Mouse (Mus musculus) cerebellum, adult 2 months (tissue): Measurements from ENCODE around the gene Mctp1. TPM values are rescaled to one million over a fixed set of nuclear protein-coding genes. Genes with fewer than 3 reads are reported as not detected.

ENCODE experiments used
- DNase-seq, 2 experiments: peaks; one replicate each; pipeline ENCODE4 v3.0.0; 2021
- H3K27ac ChIP-seq: fragments of 200-500 bp; 2 replicates; pipeline ENCODE4 v1.5.1; 2012; ENCODE audit warnings: low read length, control low read depth, inconsistent platforms; ENCODE audit not compliant: insufficient read depth
- H3K27me3 ChIP-seq: fragments of 200-500 bp; 2 replicates; pipeline ENCODE4 v1.6.1; 2012; ENCODE audit warnings: inconsistent platforms, mild to moderate bottlenecking, low read length, moderate library complexity; ENCODE audit not compliant: control insufficient read depth, insufficient read depth
- H3K4me1 ChIP-seq: fragments of 200-500 bp; 2 replicates; pipeline ENCODE4 v1.6.1; 2011; ENCODE audit warnings: low read length; ENCODE audit not compliant: control insufficient read depth, insufficient read depth
- H3K4me3 ChIP-seq: fragments of 200-500 bp; replicated peaks from 2 replicates; pipeline ENCODE3; 2011; ENCODE audit warnings: mild to moderate bottlenecking, low read depth, low read length, control low read depth; ENCODE audit not compliant: insufficient read depth
- CTCF ChIP-seq: fragments of 200-500 bp; IDR thresholded peaks from 2 replicates; pipeline ENCODE4 v1.5.1; 2011; ENCODE audit warnings: low read depth, mild to moderate bottlenecking, control low read depth, low read length, moderate library complexity, borderline replicate concordance; ENCODE audit not compliant: insufficient read depth
- POLR2A ChIP-seq: fragments of 200-500 bp; IDR thresholded peaks from 2 replicates; pipeline ENCODE4 v1.6.1; 2011; ENCODE audit warnings: low read length, control low read depth, borderline replicate concordance; ENCODE audit not compliant: insufficient read depth
- WGBS: fragments of 180-500 bp; shearing (Covaris S2); methylation state at CpG from one replicate; pipeline ENCODE4 v1.1.7; 2018; 5-methylcytosine and 5-hydroxymethylcytosine counted together
- polyA plus RNA-seq: library from polyadenylated mRNA; depleted of rRNA; stranded (reverse); fragments of >200 nt; gene quantifications from 2 replicates; pipeline ENCODE4 v1.2.3, GENCODE M21; 2012

The Mctp1 gene
- polyA plus RNA-seq, 1 experiment, result 25.8 TPM

GRCm38 (mm10) chr13:76591189-76591588, 206.9 kb downstream of the Mctp1 start:
- Histone ChIP-seq H3K27me3 (no peaks in the 10 kb centered on the region), H3K4me3 (no peak overlapping the region), H3K27ac (no peak overlapping the region), H3K4me1 (no peaks in the 10 kb centered on the region)
- no peak for TF ChIP-seq POLR2A
- no peak for TF ChIP-seq CTCF
- no peak for DNase-seq

GRCm38 (mm10) chr13:76591692-76592091, 207.4 kb downstream of the Mctp1 start:
- TF ChIP-seq POLR2A (no peak), CTCF (no peak)
- WGBS, result 89% methylated on average over 1 of the region's 1 CpGs
- Histone ChIP-seq H3K27me3 (no peaks in the 10 kb centered on the region), H3K4me1 (no peaks in the 10 kb centered on the region), H3K27ac (no peak overlapping the region), H3K4me3 (no peak overlapping the region)
- no peak for DNase-seq

GRCm38 (mm10) chr13:76592908-76593307, 208.6 kb downstream of the Mctp1 start:
- no peaks in the 10 kb centered on the region for H3K27me3 ChIP-seq
- H3K4me1 ChIP-seq, result no peaks in the 10 kb centered on the region
- DNase-seq, result no peak
- 97% methylated on average over 2 of the region's 2 CpGs for WGBS
- TF ChIP-seq POLR2A (no peak), CTCF (no peak)
- H3K27ac ChIP-seq, result no peak overlapping the region
- no peak overlapping the region for H3K4me3 ChIP-seq

- WGBS, result 63% methylated on average over 7 of the region's 7 CpGs
- no peak for TF ChIP-seq POLR2A
- TF ChIP-seq CTCF, result no peak
- H3K4me3 ChIP-seq, result no peak overlapping the region
- no peak for DNase-seq
- H3K27ac ChIP-seq, result no peak overlapping the region
- no peaks in the 10 kb centered on the region for H3K27me3 ChIP-seq
- no peaks in the 10 kb centered on the region for H3K4me1 ChIP-seq
These were observed 212.7 kb downstream of the Mctp1 start for GRCm38 (mm10) chr13:76597005-76597404.

GRCm38 (mm10) chr13:76609425-76609824, 225.1 kb downstream of the Mctp1 start:
- Histone ChIP-seq H3K4me1 (no peaks in the 10 kb centered on the region; the same call in 1 of the 2 replicates), H3K27ac (no peak overlapping the region), H3K27me3 (no peaks in the 10 kb centered on the region), H3K4me3 (no peak overlapping the region)
- TF ChIP-seq POLR2A (no peak), CTCF (no peak)
- no peak for DNase-seq

GRCm38 (mm10) chr13:76611499-76611898, 227.2 kb downstream of the Mctp1 start:
- DNase-seq, result no peak
- Histone ChIP-seq H3K27me3 (no peaks in the 10 kb centered on the region), H3K4me3 (no peak overlapping the region), H3K4me1 (no peaks in the 10 kb centered on the region; the same call in 1 of the 2 replicates), H3K27ac (no peak overlapping the region)
- 42% methylated on average over 2 of the region's 2 CpGs for WGBS
- TF ChIP-seq POLR2A, result no peak
- TF ChIP-seq CTCF, result no peak

- TF ChIP-seq CTCF, result no peak
- TF ChIP-seq POLR2A, result no peak
- no peak for DNase-seq
- Histone ChIP-seq H3K27ac (no peak overlapping the region), H3K27me3 (no peaks in the 10 kb centered on the region), H3K4me3 (no peak overlapping the region), H3K4me1 (no peaks in the 10 kb centered on the region)
These were observed 235.8 kb downstream of the Mctp1 start for GRCm38 (mm10) chr13:76620111-76620510.

DNA sequence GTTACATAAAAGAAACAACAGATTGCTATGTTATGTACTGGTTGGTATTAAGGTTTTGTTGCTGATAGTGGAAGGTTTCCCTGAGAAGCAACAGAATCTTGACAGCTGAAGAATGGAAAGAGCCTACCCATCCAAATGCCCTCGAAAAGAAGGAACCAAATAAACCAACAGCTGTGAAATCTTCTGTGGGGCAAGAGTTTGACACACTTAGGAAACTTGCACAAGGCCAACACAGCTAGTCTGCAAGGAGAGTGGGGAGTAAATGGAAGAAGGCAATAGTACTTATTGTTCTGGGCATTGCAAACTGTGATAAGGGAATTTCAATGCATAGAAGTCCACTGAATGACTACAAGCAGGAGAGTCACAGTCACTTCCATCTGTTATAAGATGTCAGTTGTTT, 236.2 kb downstream of the Mctp1 start:
- Histone ChIP-seq H3K27me3 (no peaks in the 10 kb centered on the region), H3K4me3 (no peak overlapping the region), H3K4me1 (no peaks in the 10 kb centered on the region), H3K27ac (no peak overlapping the region)
- 57% methylated on average over 1 of the region's 1 CpGs for WGBS
- TF ChIP-seq CTCF (no peak), POLR2A (no peak)
- DNase-seq, result no peak

- Histone ChIP-seq H3K27me3 (no peaks in the 10 kb centered on the region), H3K4me3 (no peak overlapping the region), H3K4me1 (no peaks in the 10 kb centered on the region), H3K27ac (no peak overlapping the region)
- TF ChIP-seq POLR2A (no peak), CTCF (no peak)
- 90% methylated on average over 1 of the region's 1 CpGs for WGBS
- no peak for DNase-seq
These were observed 249.4 kb downstream of the Mctp1 start for GRCm38 (mm10) chr13:76633707-76634106.

DNA sequence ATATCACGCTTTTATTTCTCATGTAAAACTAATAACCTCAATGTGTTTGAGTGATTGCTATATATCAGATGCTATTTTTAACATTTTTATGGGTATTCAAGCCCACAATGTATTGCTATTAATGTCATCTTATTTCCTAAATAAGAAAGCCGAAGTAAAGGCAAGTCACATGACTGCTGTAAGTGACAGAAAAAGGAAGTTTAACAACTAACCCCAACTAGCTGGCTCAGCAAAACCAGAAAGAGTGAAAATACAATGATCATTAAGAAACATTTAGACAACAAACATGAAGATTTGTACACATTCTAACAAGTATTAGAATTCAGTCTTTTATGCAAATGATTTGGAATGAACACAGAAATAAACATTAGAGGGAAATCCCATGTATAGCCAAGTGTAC, 253.9 kb downstream of the Mctp1 start:
- DNase-seq, result no peak
- H3K4me1 ChIP-seq, result no peaks in the 10 kb centered on the region
- WGBS, result 86% methylated on average over 2 of the region's 2 CpGs
- H3K27me3 ChIP-seq, result no peaks in the 10 kb centered on the region
- no peak overlapping the region for H3K27ac ChIP-seq
- no peak overlapping the region for H3K4me3 ChIP-seq
- TF ChIP-seq CTCF (no peak), POLR2A (no peak)
